Mouse (Mus musculus): ENCODE results near the gene Ganc. TPM values are rescaled to one million over a fixed set of nuclear protein-coding genes. Genes with fewer than 3 reads are reported as not detected.

The Ganc gene
- 10 to 100 TPM; 12.6 to 14.8 TPM for total RNA-seq (2021)
- long read RNA-seq, experiment 1, partial matches to known transcripts: 0 of 2 reads
- long read RNA-seq, experiment 1, other reads (novel, unspliced or antisense): 0 of 2 reads
- long read RNA-seq, experiment 2, full-length matches to known transcripts: 3 of 5 reads
- long read RNA-seq, experiment 2, partial matches to known transcripts: 0 of 5 reads
- long read RNA-seq, experiment 2, other reads (novel, unspliced or antisense): 2 of 5 reads

DNA sequence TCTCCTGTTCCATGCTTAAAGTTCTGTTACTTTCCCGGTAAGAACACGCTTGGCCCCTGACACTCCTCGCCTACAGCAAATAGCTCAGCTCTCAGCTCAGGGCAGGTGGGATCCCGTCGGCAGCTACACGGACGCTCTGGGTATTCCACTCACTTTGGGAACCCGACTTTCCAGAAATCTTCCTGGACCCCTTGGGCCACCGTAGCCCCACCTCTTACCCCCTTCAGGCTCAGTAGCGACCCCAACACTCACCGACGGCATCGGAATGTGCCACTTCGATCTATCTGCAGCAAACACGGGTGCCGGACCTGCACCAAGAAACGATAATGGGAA, at the start of gene Ganc:
Ganc (plus strand) TSS at position 244 of the 333 bp plus-strand sequence.
- TF ChIP-seq CTCF (conservative IDR thresholded peaks at IDR 0.05): no peak
- peak within 1 kb of the TSS; percentile 98 for H3K27ac ChIP-seq
- DNase-seq (ENCODE audit: low spot score in 2 of 2): no peak
- H3K4me3 ChIP-seq: peak within 1 kb of the TSS; percentile 91

- H3K27ac ChIP-seq: no peak overlapping the region
- H3K4me3 ChIP-seq: no peak overlapping the region
- no peak for DNase-seq (ENCODE audit: low spot score in 2 of 2)
- no peak for TF ChIP-seq CTCF (conservative IDR thresholded peaks at IDR 0.05)
These were observed 43.3 kb upstream of the Ganc start for GRCm38 (mm10) chr2:120360425-120360824.

GRCm38 (mm10) chr2:120366501-120366900, 37.2 kb upstream of the Ganc start:
- no peak for TF ChIP-seq CTCF (conservative IDR thresholded peaks at IDR 0.05)
- Histone ChIP-seq H3K4me3 (no peak overlapping the region), H3K27ac (no peak overlapping the region)
- no peak for DNase-seq (ENCODE audit: low spot score in 2 of 2)

- no peak overlapping the region for H3K27ac ChIP-seq
- DNase-seq (ENCODE audit: low spot score in 2 of 2): no peak
- H3K4me3 ChIP-seq: no peak overlapping the region
- TF ChIP-seq CTCF (conservative IDR thresholded peaks at IDR 0.05): no peak
These were observed 36.1 kb upstream of the Ganc start for GRCm38 (mm10) chr2:120367416-120368207.

- no peak overlapping the region for H3K27ac ChIP-seq
- TF ChIP-seq CTCF (conservative IDR thresholded peaks at IDR 0.05): no peak
- no peak for DNase-seq (ENCODE audit: low spot score in 2 of 2)
- no peak overlapping the region for H3K4me3 ChIP-seq
These were observed 29.8 kb upstream of the Ganc start for GRCm38 (mm10) chr2:120373858-120374257.

DNA sequence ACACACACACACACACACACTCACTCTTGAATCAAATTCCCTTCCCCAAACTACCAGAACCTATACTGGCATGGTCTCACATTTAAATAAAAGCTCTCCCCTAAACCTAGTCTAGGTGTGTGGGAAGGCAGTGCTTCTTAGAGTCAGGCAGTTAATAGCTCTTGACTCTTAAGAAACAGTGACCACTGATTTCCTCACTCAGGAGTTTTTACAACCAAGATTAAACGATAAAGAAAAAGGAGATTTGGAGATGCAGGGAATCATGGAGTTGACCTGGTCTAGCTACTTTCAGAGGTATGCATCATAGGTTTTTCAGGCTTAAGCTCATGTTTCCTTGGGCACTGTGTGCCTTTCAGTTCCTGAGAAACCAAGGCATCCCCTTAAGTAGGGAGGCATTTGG, 17.4 kb upstream of the Ganc start:
- Histone ChIP-seq H3K27ac (no peak overlapping the region), H3K4me3 (no peak overlapping the region)
- no peak for TF ChIP-seq CTCF (conservative IDR thresholded peaks at IDR 0.05)
- DNase-seq (ENCODE audit: low spot score in 2 of 2): no peak

DNA sequence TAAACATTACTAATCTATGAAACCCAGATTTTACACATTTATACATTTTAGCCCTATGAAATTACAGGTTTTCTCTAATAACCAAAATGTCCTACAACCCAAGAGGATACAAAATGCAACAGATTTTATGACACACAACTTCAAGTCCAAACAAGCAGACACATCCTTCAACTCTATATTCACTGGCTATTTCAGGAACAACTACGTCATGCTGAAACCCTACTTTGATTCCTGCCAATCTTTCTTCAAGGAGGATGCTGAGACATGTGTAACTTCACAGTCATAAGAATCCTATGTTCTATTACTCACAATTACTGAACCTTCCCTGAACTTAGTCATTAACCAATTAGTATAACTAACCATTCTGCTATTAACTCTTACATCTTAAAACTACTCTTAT, 16.4 kb upstream of the Ganc start:
- Histone ChIP-seq H3K4me3 (no peak overlapping the region), H3K27ac (no peak overlapping the region)
- no peak for DNase-seq (ENCODE audit: low spot score in 2 of 2)
- no peak for TF ChIP-seq CTCF (conservative IDR thresholded peaks at IDR 0.05)

DNA sequence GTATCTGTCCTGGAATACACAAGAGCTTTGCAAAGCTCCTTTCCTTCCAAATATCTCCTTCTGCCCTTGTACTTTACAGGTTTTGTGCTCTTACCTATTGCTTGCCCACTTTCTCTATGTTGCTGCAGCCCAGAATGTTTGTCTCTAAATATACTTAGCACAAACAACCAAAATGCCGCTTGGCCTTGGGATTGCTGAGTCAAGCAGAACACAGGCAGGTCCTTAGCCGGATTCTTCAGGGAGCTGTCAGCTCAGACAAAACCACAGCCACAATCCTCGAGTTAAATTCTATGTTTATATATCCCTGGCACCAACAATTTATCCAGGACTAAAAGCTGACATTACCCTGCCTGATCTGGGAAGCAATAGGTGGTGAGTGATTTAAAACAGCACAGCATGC, 14.3 kb upstream of the Ganc start:
- Histone ChIP-seq H3K4me3 (no peak overlapping the region), H3K27ac (no peak overlapping the region)
- DNase-seq (ENCODE audit: low spot score in 2 of 2): no peak
- TF ChIP-seq CTCF (conservative IDR thresholded peaks at IDR 0.05): no peak

DNA sequence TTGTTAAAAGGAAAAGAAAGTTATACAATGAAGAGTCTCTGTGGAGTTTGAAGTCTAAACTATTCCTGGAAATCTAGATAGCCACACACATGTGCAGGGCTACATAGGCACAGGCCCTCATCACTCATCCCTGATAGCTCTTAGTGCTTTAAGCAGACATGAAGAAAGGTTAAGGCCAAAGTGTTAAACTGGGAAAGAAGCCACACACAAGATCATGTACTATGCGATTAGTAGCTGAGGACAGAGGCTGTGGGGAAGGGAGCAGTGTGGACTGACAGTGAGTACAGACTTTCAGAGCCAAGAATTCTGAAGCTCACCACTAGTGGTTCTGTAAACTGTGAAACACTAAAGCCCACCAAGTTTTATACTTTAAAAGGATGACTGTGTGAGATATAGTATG, 12.8 kb upstream of the Ganc start:
- Histone ChIP-seq H3K4me3 (no peak overlapping the region), H3K27ac (no peak overlapping the region)
- no peak for TF ChIP-seq CTCF (conservative IDR thresholded peaks at IDR 0.05)
- no peak for DNase-seq (ENCODE audit: low spot score in 2 of 2)

DNA sequence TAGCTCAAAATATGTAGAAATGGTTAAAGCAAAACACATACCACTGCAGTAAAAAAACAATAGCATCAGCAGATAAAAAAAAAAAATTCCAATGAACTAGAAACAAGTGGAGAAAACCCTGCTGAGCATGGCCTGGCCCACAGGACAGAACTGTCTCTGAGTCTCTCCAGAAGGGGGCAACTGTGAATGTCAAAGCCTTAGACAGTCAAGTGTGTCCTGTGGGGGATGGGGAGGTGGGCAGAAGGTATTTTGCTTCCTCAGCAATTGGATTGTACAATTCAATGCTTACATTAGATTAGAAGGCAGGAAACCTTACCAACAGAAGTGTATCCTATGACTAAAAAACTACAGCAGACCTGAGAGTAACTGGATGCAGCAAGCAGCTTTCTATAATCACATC, 11.3 kb upstream of the Ganc start:
- TF ChIP-seq CTCF (conservative IDR thresholded peaks at IDR 0.05): peak; percentile 16; the same call in 1 of the 2 replicates
- Histone ChIP-seq H3K27ac (no peak overlapping the region), H3K4me3 (no peak overlapping the region)
- DNase-seq (ENCODE audit: low spot score in 2 of 2): no peak

DNA sequence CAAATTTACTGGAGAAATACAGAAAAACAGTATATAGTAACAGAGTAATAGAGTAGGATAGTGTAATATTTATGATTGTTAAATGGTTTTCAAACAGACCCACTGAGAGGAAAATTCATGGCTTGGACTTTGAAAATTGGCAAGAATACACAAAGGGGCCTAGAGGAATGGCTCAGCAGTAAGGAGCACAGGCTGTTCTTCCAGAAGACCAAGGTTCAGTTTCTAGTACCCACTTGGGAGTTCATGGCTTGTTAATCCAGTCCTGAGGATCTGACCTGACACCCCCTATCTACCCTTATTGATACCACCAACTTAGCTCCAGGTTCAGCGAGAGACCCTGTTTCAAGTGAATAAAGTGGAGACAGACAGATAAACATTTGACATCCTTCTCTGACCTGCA, 5.7 kb upstream of the Ganc start:
- Histone ChIP-seq H3K4me3 (no peak overlapping the region), H3K27ac (no peak overlapping the region)
- DNase-seq (ENCODE audit: low spot score in 2 of 2): no peak
- no peak for TF ChIP-seq CTCF (conservative IDR thresholded peaks at IDR 0.05)

DNA sequence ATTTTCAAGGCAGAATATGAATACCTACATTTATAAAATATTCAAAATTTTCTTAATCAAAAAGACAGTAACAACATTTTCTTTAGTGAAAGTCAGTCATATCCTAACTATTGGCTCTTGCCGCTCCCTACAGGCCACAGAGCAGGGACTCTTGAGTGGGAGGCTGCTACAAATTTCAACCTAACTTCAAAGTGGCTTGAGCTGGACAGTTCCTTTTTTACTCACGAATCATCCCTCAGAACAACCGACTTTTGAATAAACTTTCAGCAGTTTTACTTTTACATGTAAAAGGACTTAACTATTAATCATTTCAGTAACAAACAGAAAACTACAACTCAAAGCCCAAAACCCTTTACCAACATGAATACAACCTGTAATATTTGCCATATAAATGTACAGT, 883 bp upstream of the Ganc start:
- Histone ChIP-seq H3K27ac (no peak overlapping the region), H3K4me3 (peak overlapping the region; percentile 91)
- no peak for TF ChIP-seq CTCF (conservative IDR thresholded peaks at IDR 0.05)
- DNase-seq (ENCODE audit: low spot score in 2 of 2): no peak

- H3K27ac ChIP-seq: peak within 1 kb of the TSS; percentile 98
- peak within 1 kb of the TSS; percentile 91 for H3K4me3 ChIP-seq
- DNase-seq (ENCODE audit: low spot score in 2 of 2): peak; percentile 95 to 97
- 0 out of 2 replicates have a peak, but pooled peaks have one; percentile 24 for TF ChIP-seq CTCF (conservative IDR thresholded peaks at IDR 0.05)
These were observed 508 bp downstream of the Ganc start, which contains the start of gene Tmem87a for GRCm38 (mm10) chr2:120403986-120404822. TSS of gene Tmem87a (minus strand) at chr2:120404113.

Measured in layer of hippocampus, adult 2 months (tissue).